Mouse (Mus musculus): ENCODE results near the gene Cops7b.
A peak's percentile ranks its signal among the peaks of the same experiment; 100 is the strongest.
"Not testable (repeated sequence)": the region's sequence is repeated elsewhere in the genome, so short reads cannot be mapped to it uniquely, and the experiment has no call there.

Gene Cops7b

DNA sequence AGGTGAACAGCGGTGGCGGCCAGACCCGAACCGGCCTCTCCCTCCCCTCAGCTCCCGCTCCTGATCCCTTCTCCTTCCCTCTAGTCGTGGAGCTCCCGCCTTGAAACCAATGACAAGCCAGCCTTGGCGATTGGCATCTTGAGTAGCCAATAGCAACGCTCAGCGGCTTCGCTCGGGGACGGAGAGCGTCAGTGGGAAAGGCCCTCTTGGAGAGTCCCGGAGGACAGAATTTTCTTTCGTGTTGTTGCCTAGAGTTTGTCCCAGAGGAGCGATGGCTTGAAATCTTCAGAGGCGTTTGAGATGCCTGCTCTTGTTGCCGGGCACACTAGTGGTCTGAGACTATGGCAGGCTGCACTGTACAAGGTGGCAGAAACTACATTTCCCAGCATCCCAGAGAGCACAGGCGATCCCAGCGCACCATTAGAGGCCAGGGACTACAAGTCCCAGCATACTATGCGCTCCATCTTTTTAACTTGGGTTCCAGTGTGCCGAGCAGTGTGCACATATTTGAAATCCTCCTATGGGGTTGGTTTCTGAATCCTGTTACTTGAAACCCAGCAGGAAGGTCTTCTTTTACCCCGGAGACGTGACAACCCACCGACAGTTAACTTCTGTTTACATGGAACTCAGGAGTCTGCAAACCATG is at the start of gene Cops7b, which contains the start of gene Pde6d:
Cops7b (plus strand) TSS at position 454 of the 646 bp plus-strand sequence.
Pde6d (minus strand) TSS at position 179 of the 646 bp plus-strand sequence.
- DNase-seq (ENCODE audit: low read depth, low spot score), result peak; percentile 97

DNA sequence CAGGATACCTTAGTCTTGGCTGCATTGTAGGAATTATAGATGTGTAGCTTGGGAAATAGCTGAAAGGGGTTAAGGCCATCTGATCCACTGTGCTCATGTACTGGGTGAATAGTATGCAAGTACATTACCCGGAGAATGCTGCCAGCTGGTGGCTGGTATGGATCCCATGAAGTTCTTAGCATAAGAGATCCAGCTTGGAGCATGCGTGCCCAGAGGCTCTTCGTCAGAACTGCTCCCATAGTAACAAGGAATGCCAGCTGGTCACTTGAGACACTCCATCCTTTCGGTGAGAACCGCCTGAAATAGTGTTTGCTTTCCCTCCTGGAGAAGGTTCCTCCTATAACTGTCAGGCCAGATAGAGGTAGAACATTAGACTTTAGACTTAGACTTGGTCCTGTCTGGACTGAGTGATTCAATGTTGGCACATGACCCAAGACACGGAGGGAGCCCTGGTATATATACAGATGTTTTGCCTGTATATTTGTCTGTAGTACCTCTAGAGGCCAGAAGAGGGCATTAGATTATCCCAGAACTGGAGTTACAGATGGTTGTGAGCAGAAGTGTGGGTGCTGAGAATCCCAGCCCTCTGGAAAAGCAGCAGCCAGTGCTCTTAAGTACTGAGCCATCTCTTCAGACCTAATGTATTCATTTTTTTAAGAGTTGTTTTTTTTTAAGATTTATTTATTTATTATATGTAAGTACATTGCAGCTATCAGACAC is 49.1 kb upstream of the Cops7b start:
- DNase-seq (ENCODE audit: low read depth, low spot score), result peak; percentile 65

GRCm38 (mm10) chr1:86538383-86538782 is 44.3 kb upstream of the Cops7b start:
- peak; percentile 60 for DNase-seq (ENCODE audit: low read depth, low spot score)

- DNase-seq (ENCODE audit: low read depth, low spot score), result not testable (repeated sequence)
Observed at GRCm38 (mm10) chr1:86539583-86539982, 43.1 kb upstream of the Cops7b start.

DNA sequence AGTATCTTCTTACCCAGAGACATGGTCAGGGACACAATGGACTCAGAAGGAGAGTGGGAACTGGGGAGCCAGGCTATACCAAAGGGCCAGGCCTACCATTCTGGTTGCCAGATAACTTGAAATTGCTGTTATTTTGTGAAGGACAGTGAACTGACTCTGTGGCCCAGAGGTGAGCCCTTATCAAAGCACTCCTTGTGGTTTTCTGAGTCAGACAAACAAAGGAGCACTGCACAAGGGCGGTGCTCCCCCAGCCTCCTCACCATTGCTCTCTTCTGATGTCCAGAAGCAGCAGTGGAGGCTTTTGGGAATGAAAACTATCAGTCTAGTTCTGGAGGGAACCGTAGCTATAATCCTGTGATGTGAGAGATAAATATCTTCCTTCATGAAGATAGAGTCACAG is 40.1 kb upstream of the Cops7b start:
- no peak for DNase-seq (ENCODE audit: low read depth, low spot score)

DNA sequence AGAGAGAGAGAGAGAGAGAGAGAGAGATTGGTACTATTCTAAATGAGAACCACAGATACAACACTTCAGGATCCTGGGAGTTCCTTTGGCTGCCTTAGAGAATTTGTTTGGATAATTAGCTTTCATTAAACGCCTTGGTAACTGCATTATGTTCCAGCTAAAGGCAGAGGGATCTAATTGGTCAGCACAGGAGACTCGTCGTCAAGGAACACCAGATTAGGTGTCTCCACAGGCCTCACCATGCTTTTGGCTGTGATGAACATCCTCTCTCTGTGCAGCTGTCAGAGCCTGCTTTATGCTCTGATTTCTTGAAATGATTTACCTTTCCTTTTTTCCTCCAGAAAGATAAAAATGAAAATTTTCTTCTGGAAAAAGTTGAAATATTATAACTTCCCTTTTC is 35.9 kb upstream of the Cops7b start:
- no peak for DNase-seq (ENCODE audit: low read depth, low spot score)

DNA sequence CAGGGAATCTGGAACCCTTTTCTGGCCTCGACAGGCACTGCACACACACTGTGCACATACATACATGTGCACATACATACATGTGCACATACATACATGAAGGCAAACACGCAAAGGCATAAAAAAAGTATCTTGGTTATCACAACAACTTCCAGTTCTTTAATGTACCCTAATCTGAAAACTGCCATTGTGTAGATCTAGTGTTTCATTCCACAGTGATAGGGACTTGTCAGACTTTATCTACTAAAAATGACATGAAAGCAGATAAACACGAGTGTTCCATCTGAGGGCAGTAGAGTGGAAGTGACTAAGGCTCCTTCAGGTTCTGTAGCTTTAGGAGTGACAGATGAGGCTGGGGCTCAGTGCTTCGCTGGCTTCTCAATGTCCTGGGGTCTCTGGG is 31.4 kb upstream of the Cops7b start:
- DNase-seq (ENCODE audit: low read depth, low spot score), result no peak

DNA sequence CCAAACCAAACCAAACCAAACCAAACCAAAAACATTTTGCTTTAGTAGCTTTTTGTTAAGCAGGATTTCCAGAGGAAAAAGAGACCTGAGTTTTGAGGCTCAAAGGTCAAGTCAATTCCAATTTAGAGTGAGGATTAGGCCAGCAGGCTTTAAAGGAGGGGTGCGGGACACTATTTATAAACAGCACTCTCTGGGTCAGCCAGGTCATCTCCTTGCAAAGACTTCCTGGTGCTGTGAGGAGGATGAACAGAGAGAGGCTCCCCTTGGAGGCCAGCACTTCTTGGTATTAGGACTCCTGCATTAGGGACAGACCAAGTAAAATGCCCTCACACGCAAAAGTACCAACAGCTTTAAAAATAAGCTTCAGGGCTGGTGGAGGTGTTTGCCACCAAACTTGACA is 30.8 kb upstream of the Cops7b start:
- DNase-seq (ENCODE audit: low read depth, low spot score), result no peak

DNA sequence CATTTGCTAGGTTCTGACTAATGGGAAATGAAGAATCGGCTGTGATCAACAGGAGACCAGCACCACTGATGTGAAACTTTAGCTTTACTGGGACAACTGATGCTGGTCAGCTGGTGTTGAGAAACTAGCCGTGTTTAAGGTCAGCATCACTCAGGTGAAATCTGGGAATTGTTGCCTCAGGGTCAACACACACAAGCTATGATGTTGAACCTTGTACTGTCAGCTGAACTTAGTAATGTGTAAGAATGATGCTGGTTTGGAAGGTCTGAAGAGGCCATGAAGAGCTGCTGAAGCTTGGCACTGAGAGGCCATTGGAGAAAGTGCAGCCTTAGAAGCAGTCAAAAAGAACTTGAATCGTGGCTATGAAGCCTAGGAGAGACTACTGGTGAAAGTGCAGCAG is 27.0 kb upstream of the Cops7b start:
- DNase-seq (ENCODE audit: low read depth, low spot score), result no peak

- peak; percentile 95 for DNase-seq (ENCODE audit: low read depth, low spot score)
Observed at GRCm38 (mm10) chr1:86557872-86558271, 24.8 kb upstream of the Cops7b start.

DNA sequence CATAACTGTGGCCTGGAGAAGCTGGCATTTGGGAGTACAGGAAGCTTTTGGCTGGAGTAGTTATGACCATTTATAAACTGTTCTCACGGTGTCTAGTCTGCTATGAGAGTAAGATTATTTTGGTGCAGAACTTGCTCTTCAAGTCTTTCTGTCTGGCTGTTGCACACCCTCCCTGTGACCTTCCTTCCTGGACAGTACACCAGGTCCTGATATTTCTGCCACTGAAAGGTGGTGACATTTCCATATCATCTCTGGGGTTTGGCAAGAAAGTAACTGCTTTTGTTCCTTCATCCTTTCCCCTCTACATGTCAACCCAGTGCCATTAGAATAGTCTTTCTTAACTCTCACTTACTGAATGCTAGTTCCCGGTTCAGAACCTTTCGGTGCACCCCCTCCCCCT is 23.5 kb upstream of the Cops7b start:
- DNase-seq (ENCODE audit: low read depth, low spot score), result no peak

DNA sequence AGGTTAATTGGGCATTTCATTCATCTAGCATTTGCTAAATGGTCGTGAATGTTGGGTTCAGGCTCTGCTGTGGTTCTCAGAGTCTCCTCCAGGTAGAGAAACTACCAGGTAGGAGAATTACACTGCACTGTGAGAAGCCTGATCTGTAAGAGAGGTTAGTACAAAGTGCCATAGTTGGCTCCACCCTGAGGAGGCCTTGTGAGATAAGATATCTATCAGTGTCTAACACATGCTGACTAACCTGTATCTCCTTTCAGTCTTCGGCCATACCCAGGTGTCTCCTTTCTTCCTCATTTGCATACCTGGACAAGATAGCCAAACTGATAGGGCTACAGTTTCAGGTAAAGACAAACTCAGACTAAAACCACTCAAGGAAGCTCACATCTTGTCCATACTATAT is 20.0 kb upstream of the Cops7b start:
- no peak for DNase-seq (ENCODE audit: low read depth, low spot score)

GRCm38 (mm10) chr1:86568409-86568808 is 14.3 kb upstream of the Cops7b start:
- no peak for DNase-seq (ENCODE audit: low read depth, low spot score)

- DNase-seq (ENCODE audit: low read depth, low spot score), result no peak
Observed at GRCm38 (mm10) chr1:86569292-86569860, 13.3 kb upstream of the Cops7b start.

DNA sequence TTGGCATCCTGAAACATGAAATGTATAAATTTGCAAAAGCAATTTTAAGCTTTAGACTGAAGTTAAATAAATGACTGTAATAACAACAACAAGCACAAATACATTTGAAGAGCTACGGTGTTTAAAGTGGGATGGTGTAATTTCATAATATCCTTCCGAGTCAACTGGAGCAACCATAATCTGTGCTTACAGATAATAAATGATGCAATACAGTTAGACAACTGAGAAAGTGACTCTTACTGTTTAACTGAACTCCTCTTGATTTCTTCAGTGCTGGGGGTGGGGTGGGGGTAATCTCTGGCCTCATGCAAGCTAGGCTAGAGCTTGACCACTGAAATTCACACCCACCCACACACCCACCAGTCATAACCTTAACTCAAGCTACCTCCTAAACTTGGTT is 11.3 kb upstream of the Cops7b start:
- DNase-seq (ENCODE audit: low read depth, low spot score), result no peak

DNA sequence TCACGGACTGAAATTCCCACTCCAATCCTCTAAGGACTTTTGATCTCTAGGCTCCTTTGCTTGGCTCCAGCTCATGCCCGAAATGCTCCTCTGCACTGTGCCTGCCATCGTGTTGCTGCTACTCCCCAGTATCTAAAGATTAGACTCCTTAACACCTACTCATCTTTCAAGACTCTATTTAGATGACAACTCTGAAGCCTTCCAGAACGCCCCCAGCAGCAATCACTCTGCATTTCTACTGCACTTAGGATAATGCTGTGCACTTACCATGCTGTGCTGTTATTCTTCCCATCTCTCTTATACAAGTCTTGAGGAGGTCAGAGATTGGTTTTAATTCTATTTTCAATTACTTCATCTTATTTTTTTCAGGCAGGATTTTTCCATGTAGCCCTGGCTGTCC is 10.8 kb upstream of the Cops7b start:
- DNase-seq (ENCODE audit: low read depth, low spot score), result no peak

GRCm38 (mm10) chr1:86580426-86580825 is 2.3 kb upstream of the Cops7b start:
- DNase-seq (ENCODE audit: low read depth, low spot score), result no peak

DNA sequence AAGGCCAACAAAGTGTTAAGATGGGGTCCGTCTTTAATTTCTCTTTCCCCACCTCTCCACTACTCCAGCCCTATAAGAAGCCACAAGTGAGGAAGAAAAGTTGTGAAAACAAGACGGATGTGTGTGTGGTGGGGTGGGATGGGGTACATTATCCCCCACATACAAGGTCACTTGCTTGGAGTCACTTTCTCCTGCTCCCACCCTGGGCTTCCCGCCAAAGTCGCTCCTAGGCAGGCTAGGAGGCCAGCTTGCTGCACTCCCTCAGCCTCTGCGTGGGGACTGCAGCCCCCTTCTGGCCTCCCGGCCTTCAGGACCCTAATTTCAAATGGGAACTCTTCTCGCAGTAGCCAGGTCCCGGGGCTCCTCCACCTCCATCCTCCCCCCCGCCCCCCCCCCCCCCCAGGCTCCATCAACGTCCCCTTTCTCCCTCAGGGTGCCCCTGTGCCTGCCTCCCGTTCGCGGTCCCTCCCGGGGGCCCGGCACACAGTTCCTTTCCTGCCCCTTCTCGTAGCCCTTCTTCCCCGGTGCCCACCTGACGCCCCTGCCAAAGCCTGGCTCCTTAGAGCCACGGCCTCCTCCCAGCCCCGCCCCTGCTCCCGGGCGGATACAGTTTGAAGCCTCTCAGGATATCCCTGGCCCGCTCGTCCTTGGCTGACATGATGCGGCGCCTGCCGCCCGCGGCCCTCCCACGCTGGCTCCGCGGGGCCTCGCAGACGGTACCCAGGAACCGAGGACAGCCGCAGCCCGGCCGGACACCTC is 833 bp upstream of the Cops7b start:
- DNase-seq (ENCODE audit: low read depth, low spot score), result no peak

DNA sequence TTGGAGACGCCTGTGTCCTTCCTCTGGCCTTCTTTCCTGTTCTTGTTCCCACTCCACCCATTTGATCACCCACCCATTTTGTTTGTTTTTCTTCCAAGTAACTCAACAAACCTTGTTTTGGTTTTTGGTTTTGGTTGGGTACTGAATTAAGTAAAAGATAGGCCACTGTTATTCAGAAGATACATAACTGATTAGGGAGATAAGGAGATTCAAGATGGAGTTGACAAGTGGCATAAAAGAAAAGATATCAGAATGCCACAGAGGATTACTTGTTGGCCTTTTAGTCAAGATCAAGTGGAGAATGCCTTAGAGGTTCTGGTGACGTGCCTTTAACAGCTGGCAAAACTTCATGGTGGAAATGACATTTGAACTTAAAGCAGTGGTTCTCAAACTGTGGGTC is 1.0 kb downstream of the Cops7b start:
- DNase-seq (ENCODE audit: low read depth, low spot score), result no peak

GRCm38 (mm10) chr1:86586992-86587391 is 4.3 kb downstream of the Cops7b start:
- peak; percentile 79 for DNase-seq (ENCODE audit: low read depth, low spot score)

GRCm38 (mm10) chr1:86594539-86594938 is 11.8 kb downstream of the Cops7b start:
- no peak for DNase-seq (ENCODE audit: low read depth, low spot score)

DNA sequence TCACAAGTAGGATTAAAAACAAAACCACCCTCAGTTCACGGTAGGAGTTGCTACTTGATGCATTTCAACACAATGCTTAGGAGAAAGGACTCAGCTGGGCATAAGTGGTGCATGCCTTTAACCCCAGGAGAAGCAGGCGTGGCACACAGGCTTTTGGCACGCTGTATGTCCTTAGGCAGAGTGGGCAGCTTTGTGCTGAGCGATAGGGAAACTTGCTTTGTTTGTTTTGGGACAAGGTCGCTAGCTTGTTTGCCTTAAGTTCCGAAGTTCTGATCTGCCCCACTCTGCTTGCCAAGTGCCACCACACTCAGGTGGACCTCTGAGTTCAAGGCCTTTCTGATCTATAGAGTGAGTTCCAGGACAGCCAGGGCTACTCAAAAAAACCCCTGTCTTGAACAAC is 12.6 kb downstream of the Cops7b start:
- DNase-seq (ENCODE audit: low read depth, low spot score), result no peak
